Mouse (Mus musculus) midbrain, embryonic 13.5 days (tissue): ENCODE measurements around the gene Capn5. TPM values are rescaled to one million over a fixed set of nuclear protein-coding genes. Genes with fewer than 3 reads are reported as not detected.

Source experiments
- ATAC-seq: fragments of 200-750 bp; cut with Nextera tagmentation; 2 replicates; pipeline ENCODE4 v1.8.0; 2017; ENCODE audit warnings: mild to moderate bottlenecking, moderate TSS enrichment, moderate library complexity
- H3K27ac ChIP-seq: fragments of 300-500 bp; sonication (generic); 2 replicates; pipeline ENCODE4 v1.5.1; 2015; ENCODE audit warnings: inconsistent platforms, mild to moderate bottlenecking, moderate library complexity
- H3K27me3 ChIP-seq: fragments of 300-500 bp; sonication (generic); 2 replicates; pipeline ENCODE4 v1.6.1; 2015; ENCODE audit warnings: mild to moderate bottlenecking, inconsistent platforms
- H3K36me3 ChIP-seq: fragments of 300-500 bp; sonication (generic); 2 replicates; pipeline ENCODE4 v1.6.1; 2015; ENCODE audit warnings: mild to moderate bottlenecking, inconsistent platforms
- H3K4me1 ChIP-seq: fragments of 300-500 bp; sonication (generic); replicated peaks from 2 replicates; pipeline ENCODE4 v1.6.1; 2015; ENCODE audit warnings: inconsistent platforms
- H3K4me2 ChIP-seq: fragments of 300-500 bp; sonication (generic); replicated peaks from 2 replicates; pipeline ENCODE4 v1.6.1; 2015; ENCODE audit warnings: moderate library complexity, mild to moderate bottlenecking, inconsistent platforms
- H3K4me3 ChIP-seq: fragments of 300-500 bp; sonication (generic); replicated peaks from 2 replicates; pipeline ENCODE4 v1.5.1; 2015; ENCODE audit warnings: mild to moderate bottlenecking, inconsistent platforms
- H3K9ac ChIP-seq: fragments of 300-500 bp; sonication (generic); replicated peaks from 2 replicates; pipeline ENCODE4 v1.6.1; 2015; ENCODE audit warnings: mild to moderate bottlenecking, inconsistent platforms
- H3K9me3 ChIP-seq: fragments of 300-500 bp; sonication (generic); 2 replicates; pipeline ENCODE4 v1.6.1; 2016; ENCODE audit warnings: mild to moderate bottlenecking, inconsistent platforms
- WGBS: fragments of 180-500 bp; shearing (Covaris S2); methylation state at CpG from one replicate; pipeline ENCODE4 v1.1.7; 2015; 5-methylcytosine and 5-hydroxymethylcytosine counted together
- polyA plus RNA-seq: library from polyadenylated mRNA; unstranded; fragments of >200 nt; fragmentation: Nextera tagmentation; extraction: Ambion mirVana; gene quantifications from 2 replicates; pipeline ENCODE4 v1.2.1, GENCODE M21; 2015

Capn5 gene
- polyA plus RNA-seq, 1 experiment from 2014 or later, result 10.1 TPM

GRCm38 (mm10) chr7:98119179-98119960 is 58.7 kb downstream of the Capn5 start, which contains the start of gene Myo7a:
Gene Myo7a, minus strand, starts transcription at chr7:98119524.
- peak within 1 kb of the TSS; percentile 51; the same call in 1 of the 2 replicates for H3K9ac ChIP-seq
- WGBS, result 31% methylated on average over 9 of the region's 9 CpGs
- peak within 1 kb of the TSS; percentile 23; the same call in 1 of the 2 replicates for H3K4me3 ChIP-seq
- H3K27ac ChIP-seq, result no peak within 1 kb of the TSS
- no peaks in the 10 kb centered on the region for H3K36me3 ChIP-seq
- peak within 1 kb of the TSS; percentile 52 for H3K4me2 ChIP-seq
- no peaks in the 10 kb centered on the region for H3K27me3 ChIP-seq
- peaks cover 11% of the 10 kb centered on the region; the same call in 1 of the 2 replicates for H3K4me1 ChIP-seq
- no peaks in the 10 kb centered on the region for H3K9me3 ChIP-seq
- peak; percentile 29 for ATAC-seq

- ATAC-seq, result no peak
- Histone ChIP-seq H3K27ac (no peak overlapping the region), H3K27me3 (peaks cover 9% of the 10 kb centered on the region), H3K4me3 (no peak overlapping the region), H3K9me3 (no peaks in the 10 kb centered on the region), H3K9ac (no peak overlapping the region), H3K4me2 (no peak overlapping the region), H3K36me3 (no peaks in the 10 kb centered on the region), H3K4me1 (peaks cover 11% of the 10 kb centered on the region; the same call in 1 of the 2 replicates)
- 75% methylated on average over 11 of the region's 11 CpGs for WGBS
These were observed 60.9 kb downstream of the Capn5 start for GRCm38 (mm10) chr7:98117012-98117660.

- ATAC-seq, result no peak
- Histone ChIP-seq H3K4me3 (no peak overlapping the region), H3K4me2 (no peak overlapping the region), H3K4me1 (peaks cover 14% of the 10 kb centered on the region), H3K9ac (no peak overlapping the region), H3K36me3 (no peaks in the 10 kb centered on the region), H3K27me3 (peaks cover 27% of the 10 kb centered on the region), H3K27ac (no peak overlapping the region), H3K9me3 (no peaks in the 10 kb centered on the region)
- 69% methylated on average over 6 of the region's 6 CpGs for WGBS
These were observed 63.4 kb downstream of the Capn5 start for GRCm38 (mm10) chr7:98114656-98115055.

GRCm38 (mm10) chr7:98111233-98111632 is 66.8 kb downstream of the Capn5 start:
- no peak for ATAC-seq
- Histone ChIP-seq H3K4me3 (peak overlapping the region; percentile 18; the same call in 1 of the 2 replicates), H3K4me1 (peaks cover 9% of the 10 kb centered on the region), H3K36me3 (no peaks in the 10 kb centered on the region), H3K9me3 (no peaks in the 10 kb centered on the region), H3K27ac (no peak overlapping the region), H3K27me3 (peaks cover 28% of the 10 kb centered on the region), H3K9ac (peak overlapping the region; percentile 25; the same call in 1 of the 2 replicates), H3K4me2 (peak overlapping the region; percentile 47)
- WGBS, result 5% methylated on average over 25 of the region's 25 CpGs

- peaks cover 28% of the 10 kb centered on the region for H3K27me3 ChIP-seq
- WGBS, result 82% methylated on average over 4 of the region's 4 CpGs
- no peaks in the 10 kb centered on the region for H3K9me3 ChIP-seq
- no peak overlapping the region for H3K4me2 ChIP-seq
- no peak overlapping the region for H3K9ac ChIP-seq
- ATAC-seq, result no peak
- no peak overlapping the region for H3K4me3 ChIP-seq
- H3K4me1 ChIP-seq, result peaks cover 9% of the 10 kb centered on the region
- no peak overlapping the region for H3K27ac ChIP-seq
- H3K36me3 ChIP-seq, result no peaks in the 10 kb centered on the region
These were observed 68.3 kb downstream of the Capn5 start for GRCm38 (mm10) chr7:98109771-98110170.

- no peak overlapping the region for H3K27ac ChIP-seq
- peaks cover 28% of the 10 kb centered on the region for H3K27me3 ChIP-seq
- peaks cover 9% of the 10 kb centered on the region for H3K4me1 ChIP-seq
- no peak overlapping the region for H3K4me2 ChIP-seq
- ATAC-seq, result no peak
- H3K4me3 ChIP-seq, result no peak overlapping the region
- 84% methylated on average over 16 of the region's 16 CpGs for WGBS
- no peaks in the 10 kb centered on the region for H3K9me3 ChIP-seq
- H3K9ac ChIP-seq, result 0 out of 2 replicates have a peak overlapping the region, but pooled peaks have one; percentile 19
- no peaks in the 10 kb centered on the region for H3K36me3 ChIP-seq
These were observed 69.2 kb downstream of the Capn5 start for GRCm38 (mm10) chr7:98108636-98109430.

GRCm38 (mm10) chr7:98106272-98106671 is 71.8 kb downstream of the Capn5 start:
- no peaks in the 10 kb centered on the region for H3K36me3 ChIP-seq
- ATAC-seq, result no peak

GRCm38 (mm10) chr7:98104481-98105435 is 73.3 kb downstream of the Capn5 start:
- Histone ChIP-seq H3K36me3 (no peaks in the 10 kb centered on the region), H3K27me3 (0 out of 2 replicates have a peak, but pooled peaks cover 2% of the 10 kb centered on the region), H3K27ac (no peak overlapping the region), H3K4me3 (no peak overlapping the region), H3K4me2 (no peak overlapping the region), H3K4me1 (peaks cover 23% of the 10 kb centered on the region), H3K9ac (0 out of 2 replicates have a peak overlapping the region, but pooled peaks have one; percentile 32), H3K9me3 (no peaks in the 10 kb centered on the region)
- ATAC-seq, result no peak
- WGBS, result 70% methylated on average over 16 of the region's 16 CpGs

More at GRCm38 (mm10) chr7:98106272-98106671, 71.8 kb downstream of the Capn5 start:
- Histone ChIP-seq H3K27me3 (peaks cover 12% of the 10 kb centered on the region), H3K9ac (no peak overlapping the region), H3K27ac (no peak overlapping the region), H3K4me1 (peaks cover 24% of the 10 kb centered on the region), H3K9me3 (no peaks in the 10 kb centered on the region), H3K4me2 (no peak overlapping the region), H3K4me3 (no peak overlapping the region)
- 89% methylated on average over 7 of the region's 7 CpGs for WGBS

GRCm38 (mm10) chr7:98103942-98104292 is 74.2 kb downstream of the Capn5 start:
- Histone ChIP-seq H3K4me2 (no peak overlapping the region), H3K4me1 (peaks cover 23% of the 10 kb centered on the region), H3K9me3 (no peaks in the 10 kb centered on the region), H3K36me3 (no peaks in the 10 kb centered on the region), H3K27me3 (no peaks in the 10 kb centered on the region), H3K4me3 (no peak overlapping the region), H3K27ac (no peak overlapping the region), H3K9ac (no peak overlapping the region)
- WGBS, result 84% methylated on average over 5 of the region's 5 CpGs
- no peak; the same call in 1 of the 2 replicates for ATAC-seq

- Histone ChIP-seq H3K4me2 (peak overlapping the region; percentile 54), H3K9ac (peak overlapping the region; percentile 65), H3K27me3 (no peaks in the 10 kb centered on the region), H3K4me1 (peaks cover 23% of the 10 kb centered on the region), H3K27ac (0 out of 2 replicates have a peak overlapping the region, but pooled peaks have one; percentile 51), H3K4me3 (peak overlapping the region; percentile 31), H3K9me3 (no peaks in the 10 kb centered on the region), H3K36me3 (no peaks in the 10 kb centered on the region)
- WGBS, result 14% methylated on average over 22 of the region's 26 CpGs
- ATAC-seq, result peak; percentile 84
These were observed 74.8 kb downstream of the Capn5 start for GRCm38 (mm10) chr7:98103002-98103941.
